Mouse (Mus musculus) hindbrain, embryonic 14.5 days (tissue): ENCODE results near the gene Gal. TPM values are rescaled to one million over a fixed set of nuclear protein-coding genes. Genes with fewer than 3 reads are reported as not detected.

Experiments used
- ATAC-seq: fragments of 200-750 bp; cut with Nextera tagmentation; 2 replicates; pipeline ENCODE4 v1.8.0; 2017; ENCODE audit warnings: moderate number of reproducible peaks, mild to moderate bottlenecking, moderate TSS enrichment, moderate library complexity; ENCODE audit not compliant: low FRiP score
- DNase-seq: peaks from one replicate; pipeline ENCODE4 v3.0.0-alpha.2; 2015; ENCODE audit warnings: low spot score
- H3K27ac ChIP-seq: fragments of 300-500 bp; sonication (generic); 2 replicates; pipeline ENCODE4 v1.5.1; 2014; ENCODE audit warnings: mild to moderate bottlenecking, moderate library complexity
- H3K27me3 ChIP-seq: fragments of 300-500 bp; sonication (generic); 2 replicates; pipeline ENCODE4 v1.6.1; 2014; ENCODE audit warnings: mild to moderate bottlenecking, low read length, mixed read lengths; ENCODE audit not compliant: control insufficient read depth, insufficient read depth
- H3K36me3 ChIP-seq: fragments of 300-500 bp; sonication (generic); replicated peaks from 2 replicates; pipeline ENCODE4 v1.6.1; 2014; ENCODE audit not compliant: control insufficient read depth, insufficient read depth
- H3K4me1 ChIP-seq: fragments of 300-500 bp; sonication (generic); replicated peaks from 2 replicates; pipeline ENCODE4 v1.6.1; 2014; ENCODE audit warnings: antibody characterized with exemption, low read length, mixed read lengths; ENCODE audit not compliant: control insufficient read depth, insufficient read depth
- H3K4me2 ChIP-seq: fragments of 300-500 bp; sonication (generic); replicated peaks from 2 replicates; pipeline ENCODE4 v1.6.1; 2014; ENCODE audit warnings: mild to moderate bottlenecking, moderate library complexity
- H3K4me3 ChIP-seq: fragments of 300-500 bp; sonication (generic); replicated peaks from 2 replicates; pipeline ENCODE4 v1.5.1; 2014; ENCODE audit warnings: mild to moderate bottlenecking, low read length
- H3K9ac ChIP-seq: fragments of 300-500 bp; sonication (generic); 2 replicates; pipeline ENCODE4 v1.6.1; 2014
- H3K9me3 ChIP-seq: fragments of 300-500 bp; sonication (generic); 2 replicates; pipeline ENCODE4 v1.6.1; 2016; ENCODE audit warnings: low read length; ENCODE audit not compliant: control insufficient read depth
- WGBS: fragments of 180-500 bp; shearing (Covaris S2); extraction: QIAGEN DNeasy Blood & Tissue Kit; methylation state at CpG from one replicate; pipeline ENCODE4 v1.1.7; 2014; 5-methylcytosine and 5-hydroxymethylcytosine counted together
- polyA plus RNA-seq: library from polyadenylated mRNA; unstranded; fragments of >200 nt; fragmentation: Nextera tagmentation; extraction: Ambion mirVana; gene quantifications from 2 replicates; pipeline ENCODE4 v1.2.1, GENCODE M21; 2014

Gene Gal
- polyA plus RNA-seq, 1 experiment from 2014 or later, result 22.4 TPM

GRCm38 (mm10) chr19:3401943-3402342 is 12.4 kb downstream of the Gal start:
- 44% methylated on average over 7 of the region's 7 CpGs for WGBS
- no peak for DNase-seq

GRCm38 (mm10) chr19:3401504-3401903 is 12.8 kb downstream of the Gal start:
- DNase-seq (no peak), ATAC-seq (no peak)
- Histone ChIP-seq H3K27ac (no peak overlapping the region), H3K4me1 (no peaks in the 10 kb centered on the region), H3K4me2 (no peak overlapping the region), H3K4me3 (no peak overlapping the region), H3K27me3 (no peaks in the 10 kb centered on the region), H3K9ac (no peak overlapping the region), H3K36me3 (no peaks in the 10 kb centered on the region), H3K9me3 (no peaks in the 10 kb centered on the region)
- 88% methylated on average over 7 of the region's 7 CpGs for WGBS

More at GRCm38 (mm10) chr19:3401943-3402342, 12.4 kb downstream of the Gal start:
- Histone ChIP-seq H3K4me2 (no peak overlapping the region), H3K4me1 (no peaks in the 10 kb centered on the region), H3K36me3 (no peaks in the 10 kb centered on the region), H3K4me3 (no peak overlapping the region), H3K27ac (no peak overlapping the region), H3K9ac (no peak overlapping the region), H3K27me3 (no peaks in the 10 kb centered on the region), H3K9me3 (no peaks in the 10 kb centered on the region)
- ATAC-seq, result no peak

GRCm38 (mm10) chr19:3400057-3400456 is 14.3 kb downstream of the Gal start:
- Histone ChIP-seq H3K4me1 (no peaks in the 10 kb centered on the region), H3K36me3 (no peaks in the 10 kb centered on the region), H3K9ac (no peak overlapping the region), H3K27me3 (no peaks in the 10 kb centered on the region), H3K4me2 (no peak overlapping the region), H3K9me3 (no peaks in the 10 kb centered on the region), H3K4me3 (no peak overlapping the region), H3K27ac (no peak overlapping the region)
- no peak for ATAC-seq
- 92% methylated on average over 4 of the region's 4 CpGs for WGBS
- no peak for DNase-seq

- no peak for ATAC-seq
Observed at GRCm38 (mm10) chr19:3394216-3394615, 20.1 kb downstream of the Gal start.

GRCm38 (mm10) chr19:3392384-3392783 is 22.0 kb downstream of the Gal start:
- Histone ChIP-seq H3K4me2 (no peak overlapping the region), H3K9me3 (no peaks in the 10 kb centered on the region), H3K36me3 (no peaks in the 10 kb centered on the region), H3K4me1 (peaks cover 4% of the 10 kb centered on the region; the same call in 1 of the 2 replicates), H3K4me3 (no peak overlapping the region), H3K27me3 (no peaks in the 10 kb centered on the region), H3K27ac (no peak overlapping the region), H3K9ac (no peak overlapping the region)
- 95% methylated on average over 1 of the region's 1 CpGs for WGBS
- DNase-seq (no peak), ATAC-seq (no peak)

More at GRCm38 (mm10) chr19:3394216-3394615, 20.1 kb downstream of the Gal start:
- 76% methylated on average over 3 of the region's 3 CpGs for WGBS
- Histone ChIP-seq H3K4me3 (no peak overlapping the region), H3K4me2 (no peak overlapping the region), H3K9me3 (no peaks in the 10 kb centered on the region), H3K27me3 (no peaks in the 10 kb centered on the region), H3K9ac (no peak overlapping the region), H3K4me1 (no peaks in the 10 kb centered on the region; the same call in 1 of the 2 replicates), H3K36me3 (no peaks in the 10 kb centered on the region), H3K27ac (no peak overlapping the region)
- no peak for DNase-seq

- WGBS, result under 1% methylated on average over 38 of the region's 43 CpGs
- Histone ChIP-seq H3K9ac (peak overlapping the region; percentile 56), H3K4me3 (peak overlapping the region; percentile 43), H3K27me3 (no peaks in the 10 kb centered on the region), H3K36me3 (no peaks in the 10 kb centered on the region), H3K27ac (no peak overlapping the region), H3K4me2 (peak overlapping the region; percentile 91), H3K9me3 (no peaks in the 10 kb centered on the region), H3K4me1 (peaks cover 4% of the 10 kb centered on the region; the same call in 1 of the 2 replicates)
- ATAC-seq, result peak; percentile 92
- peak; percentile 83 for DNase-seq
Observed at GRCm38 (mm10) chr19:3389089-3389488, 25.3 kb downstream of the Gal start.

- Histone ChIP-seq H3K9me3 (no peaks in the 10 kb centered on the region), H3K36me3 (no peaks in the 10 kb centered on the region), H3K27me3 (no peaks in the 10 kb centered on the region), H3K4me2 (peak within 1 kb of the TSS; percentile 91), H3K4me1 (peaks cover 4% of the 10 kb centered on the region; the same call in 1 of the 2 replicates), H3K4me3 (peak within 1 kb of the TSS; percentile 43), H3K9ac (peak within 1 kb of the TSS; percentile 56), H3K27ac (no peak within 1 kb of the TSS)
- DNase-seq (peak; percentile 80), ATAC-seq (peak; percentile 84)
- WGBS, result 2% methylated on average over 33 of the region's 33 CpGs
Observed at GRCm38 (mm10) chr19:3388629-3389057, 25.7 kb downstream of the Gal start, which contains the start of gene Tesmin. Gene Tesmin, plus strand, starts transcription at chr19:3388857.

- WGBS, result 76% methylated on average over 6 of the region's 6 CpGs
- H3K4me3 ChIP-seq, result no peak overlapping the region
- 0 out of 2 replicates have a peak overlapping the region, but pooled peaks have one; percentile 91 for H3K4me2 ChIP-seq
- no peak overlapping the region for H3K9ac ChIP-seq
- H3K36me3 ChIP-seq, result no peaks in the 10 kb centered on the region
- peaks cover 4% of the 10 kb centered on the region; the same call in 1 of the 2 replicates for H3K4me1 ChIP-seq
- 0 out of 2 replicates have a peak, but pooled peaks have one; percentile 18 for ATAC-seq
- no peaks in the 10 kb centered on the region for H3K27me3 ChIP-seq
- no peak overlapping the region for H3K27ac ChIP-seq
- DNase-seq, result no peak
- H3K9me3 ChIP-seq, result no peaks in the 10 kb centered on the region
Observed at GRCm38 (mm10) chr19:3388061-3388460, 26.3 kb downstream of the Gal start.

GRCm38 (mm10) chr19:3378614-3379013 is 35.7 kb downstream of the Gal start:
- WGBS, result 91% methylated on average over 3 of the region's 3 CpGs
- no peak for DNase-seq
- no peak for ATAC-seq
- Histone ChIP-seq H3K27me3 (no peaks in the 10 kb centered on the region), H3K4me1 (no peaks in the 10 kb centered on the region), H3K4me3 (no peak overlapping the region), H3K27ac (no peak overlapping the region), H3K9me3 (no peaks in the 10 kb centered on the region), H3K9ac (no peak overlapping the region), H3K36me3 (0 out of 2 replicates have a peak, but pooled peaks cover 3% of the 10 kb centered on the region), H3K4me2 (no peak overlapping the region)
